Mouse (Mus musculus) forelimb bud, embryonic 11.5 days (tissue): ENCODE measurements around the gene Tshz3.

Source experiments
- DNase-seq: peaks from one replicate; pipeline ENCODE4 v3.0.0-alpha.2; 2012; ENCODE audit warnings: low read depth, low spot score

The Tshz3 gene

GRCm38 (mm10) chr7:36786713-36787421, 88.9 kb downstream of the Tshz3 start:
- DNase-seq = no peak

- DNase-seq = peak; percentile 14
These were observed 98.7 kb downstream of the Tshz3 start for GRCm38 (mm10) chr7:36796392-36797187.
